Mouse (Mus musculus) megakaryocyte, embryonic 14.5 days (primary cell): Measurements from ENCODE around the gene Tbce.

Source experiments
- FLI1 ChIP-seq: IDR thresholded peaks from 2 replicates; pipeline ENCODE4 v1.6.1; 2012; ENCODE audit warnings: low read length, inconsistent platforms, mixed read lengths
- GATA1 ChIP-seq: IDR thresholded peaks from 3 replicates; pipeline ENCODE4 v1.6.1; 2012; ENCODE audit warnings: mixed read lengths, low read length, inconsistent platforms, borderline replicate concordance

DNA sequence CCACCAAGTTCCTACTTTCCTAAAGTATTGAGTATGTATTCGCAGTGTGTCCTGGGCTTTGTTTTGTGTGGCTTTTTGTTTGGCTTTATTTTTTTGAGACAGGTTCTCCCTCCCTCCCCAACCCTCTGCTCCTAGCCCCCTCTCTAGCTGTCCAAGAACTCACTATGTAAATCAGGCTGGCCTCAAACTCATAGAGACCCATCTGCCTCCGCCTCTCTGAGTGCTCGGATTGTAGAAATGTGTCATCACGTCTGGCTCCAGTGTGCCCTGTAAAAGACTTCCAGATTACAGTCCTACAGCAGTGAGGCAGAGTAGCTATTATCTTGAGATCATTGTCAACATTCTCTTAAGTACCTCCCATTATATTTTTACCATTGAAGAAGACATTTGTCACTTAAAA is 78.4 kb downstream of the Tbce start:
- TF ChIP-seq GATA1 (no peak), FLI1 (no peak)
